Mouse (Mus musculus) mesoderm, embryonic 11.5 days (tissue): Measurements from ENCODE around the gene Cfap65.

Experiments used
- DNase-seq: peaks from one replicate; pipeline ENCODE4 v3.0.0-alpha.2; 2012; ENCODE audit warnings: low read depth, low spot score

The Cfap65 gene

GRCm38 (mm10) chr1:74935402-74935801 lies at the start of gene Cfap65:
TSS of gene Cfap65 (minus strand) at chr1:74935599.
- DNase-seq = no peak

DNA sequence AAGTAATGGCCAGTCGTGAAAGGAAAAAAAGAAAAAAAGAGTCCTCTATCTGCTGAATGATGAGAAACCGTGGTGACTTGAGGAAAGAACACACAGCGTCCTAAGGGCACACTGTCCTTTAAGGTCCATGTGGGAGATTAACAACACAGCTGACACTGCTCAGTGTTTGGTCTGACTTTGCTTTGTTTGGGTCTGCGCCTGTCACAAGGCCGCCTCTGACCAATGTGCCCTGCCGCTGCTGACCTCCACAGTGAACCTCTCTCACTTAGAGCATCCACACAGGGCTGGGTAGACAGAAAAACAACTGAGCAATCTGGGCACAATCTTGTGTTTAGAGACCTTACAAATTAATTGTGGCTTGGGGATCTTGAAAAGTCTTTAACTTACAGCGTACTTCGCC lies 41.6 kb upstream of the Cfap65 start:
- no peak for DNase-seq

- no peak for DNase-seq
Observed at GRCm38 (mm10) chr1:74975936-74976335, 40.5 kb upstream of the Cfap65 start.

- DNase-seq = no peak
Observed at GRCm38 (mm10) chr1:74973590-74973989, 38.2 kb upstream of the Cfap65 start.

DNA sequence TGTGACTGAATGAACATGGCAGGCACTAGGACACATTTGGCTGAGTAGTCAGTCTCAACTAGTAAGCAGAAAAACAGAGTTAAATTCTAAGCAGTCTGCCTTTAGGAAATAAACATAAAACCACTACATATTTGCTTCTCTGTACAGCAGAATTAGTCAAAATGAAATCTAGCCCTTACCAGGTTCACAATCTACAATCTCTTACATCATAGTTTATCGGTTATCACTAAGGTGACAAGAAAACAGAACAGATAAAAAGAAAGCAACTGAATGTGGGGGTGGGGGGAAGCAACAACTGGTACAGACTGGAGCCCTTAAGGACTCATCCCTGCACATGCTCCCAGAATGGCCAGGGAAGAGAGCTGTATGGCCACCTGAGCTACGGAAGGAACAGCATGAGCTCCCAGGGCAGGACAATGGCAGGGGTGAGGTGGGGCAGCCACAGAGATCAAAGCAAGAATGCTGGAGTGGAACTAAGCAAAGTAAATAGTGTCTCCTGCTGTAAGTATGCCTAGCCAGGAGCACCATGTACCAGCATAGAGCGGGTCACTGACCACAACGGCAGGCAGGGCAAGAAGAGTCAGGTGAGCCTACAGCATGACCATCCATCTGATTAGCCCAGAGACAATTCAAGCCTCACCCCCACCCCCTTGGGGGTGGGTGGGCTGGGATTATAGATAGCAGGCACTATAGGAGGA lies 36.1 kb upstream of the Cfap65 start:
- DNase-seq = no peak

DNA sequence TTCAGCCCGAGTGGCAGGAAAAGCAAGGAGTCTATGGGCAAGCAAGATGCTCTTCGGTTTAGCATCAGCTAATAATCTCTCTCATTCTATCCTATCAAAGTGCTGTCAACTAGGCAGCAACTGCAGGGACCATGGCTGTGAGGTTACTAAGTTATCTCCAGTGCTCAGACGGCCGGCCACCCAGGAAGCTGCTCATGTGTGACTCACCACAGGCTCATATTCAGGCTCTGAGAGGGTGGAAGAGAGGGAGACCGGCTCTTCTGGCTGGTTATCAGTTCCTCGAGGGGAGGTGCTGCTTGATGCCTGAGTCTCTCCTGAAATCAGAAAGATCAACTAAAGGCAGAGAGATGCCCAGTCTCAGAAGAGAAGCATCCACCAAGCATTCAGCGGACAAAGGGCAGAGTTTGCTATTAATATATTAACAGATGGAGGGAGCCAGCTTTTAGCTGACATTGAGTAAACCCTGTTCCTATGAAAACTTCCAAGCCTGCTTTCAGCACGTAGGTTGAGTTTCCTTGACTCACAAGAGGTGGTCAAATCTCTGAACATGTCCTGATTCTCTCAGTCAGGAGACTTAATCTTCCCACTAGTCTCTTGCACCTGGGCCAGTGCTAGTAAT lies 32.7 kb upstream of the Cfap65 start:
- DNase-seq = no peak

- DNase-seq = peak; percentile 92
Observed at GRCm38 (mm10) chr1:74964494-74965215, 29.3 kb upstream of the Cfap65 start.

GRCm38 (mm10) chr1:74962853-74963227 lies 27.4 kb upstream of the Cfap65 start:
- no peak for DNase-seq

GRCm38 (mm10) chr1:74962126-74962852 lies 26.9 kb upstream of the Cfap65 start:
- no peak for DNase-seq

DNA sequence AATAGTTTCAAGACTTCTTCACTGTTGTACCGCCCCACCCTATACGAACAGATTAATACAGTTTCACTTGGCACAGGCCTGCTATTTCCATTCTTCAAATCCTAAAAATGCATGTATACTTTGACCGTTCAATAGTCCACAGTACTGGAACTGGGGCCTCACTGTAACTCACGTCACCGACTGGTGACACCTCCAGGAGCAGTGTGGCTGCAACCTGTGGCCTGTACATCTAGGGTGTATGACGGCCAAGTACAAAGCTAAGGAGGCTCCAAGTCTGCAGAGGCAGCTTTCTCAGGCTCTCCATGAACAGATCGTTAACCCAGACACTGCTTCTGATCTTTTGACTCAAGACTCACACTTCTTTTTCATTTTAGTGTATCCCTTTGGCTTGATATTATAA lies 26.3 kb upstream of the Cfap65 start:
- DNase-seq = no peak

DNA sequence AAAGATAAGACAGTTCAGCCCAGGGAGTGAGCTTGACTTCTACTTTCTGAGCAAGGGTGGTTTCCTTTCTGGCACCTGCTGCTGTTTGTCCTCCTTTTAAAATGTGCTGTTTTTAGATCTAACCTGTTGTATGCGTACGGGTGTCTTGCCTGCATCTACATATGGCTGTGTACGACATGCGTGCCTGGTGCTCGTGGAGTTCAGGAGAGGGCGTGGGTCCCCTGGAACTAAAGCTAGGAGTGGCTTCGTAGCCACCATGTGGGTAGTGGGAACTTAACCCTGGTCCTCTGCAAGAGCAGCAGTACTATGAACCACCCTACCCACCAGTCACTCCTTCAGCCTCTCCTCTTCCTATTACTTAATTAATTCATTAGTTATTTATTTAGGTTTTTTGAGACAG lies 24.7 kb upstream of the Cfap65 start:
- DNase-seq = no peak

DNA sequence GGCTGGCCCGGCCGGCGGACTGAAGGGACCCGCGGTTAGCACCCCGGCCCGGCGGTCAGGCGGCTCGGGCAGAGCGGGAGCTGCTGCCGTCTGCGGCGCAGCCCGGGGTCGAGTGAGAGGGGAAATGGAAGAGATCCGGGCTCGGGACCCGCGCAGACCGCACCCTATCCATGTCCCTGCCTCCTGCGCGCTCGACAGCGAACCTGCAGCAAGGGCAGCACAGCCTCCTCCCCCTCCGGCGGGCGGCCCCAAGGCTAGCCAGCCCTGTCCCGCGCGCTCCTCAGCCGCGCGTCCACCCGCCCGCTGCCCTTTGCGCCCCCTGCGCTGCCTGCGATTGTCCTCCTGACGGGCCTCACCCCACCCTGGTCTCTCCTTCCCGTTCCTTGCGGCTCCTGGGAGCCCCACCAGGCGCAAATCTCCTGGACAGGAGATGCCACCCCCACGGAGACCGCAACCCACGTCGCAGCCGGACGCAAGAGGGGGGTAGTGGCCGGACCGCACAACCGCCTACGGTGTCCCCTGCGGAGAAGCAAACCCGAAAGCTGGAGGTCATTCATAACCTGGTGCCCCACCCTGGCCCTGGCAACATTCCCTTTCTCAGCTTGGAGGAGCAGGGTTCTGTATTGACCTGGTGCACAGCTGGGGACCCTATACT lies 16.3 kb upstream of the Cfap65 start, which contains the start of gene Ihh:
Gene Ihh, minus strand, starts transcription at position 117 of the 655 bp plus-strand sequence.
- no peak for DNase-seq

DNA sequence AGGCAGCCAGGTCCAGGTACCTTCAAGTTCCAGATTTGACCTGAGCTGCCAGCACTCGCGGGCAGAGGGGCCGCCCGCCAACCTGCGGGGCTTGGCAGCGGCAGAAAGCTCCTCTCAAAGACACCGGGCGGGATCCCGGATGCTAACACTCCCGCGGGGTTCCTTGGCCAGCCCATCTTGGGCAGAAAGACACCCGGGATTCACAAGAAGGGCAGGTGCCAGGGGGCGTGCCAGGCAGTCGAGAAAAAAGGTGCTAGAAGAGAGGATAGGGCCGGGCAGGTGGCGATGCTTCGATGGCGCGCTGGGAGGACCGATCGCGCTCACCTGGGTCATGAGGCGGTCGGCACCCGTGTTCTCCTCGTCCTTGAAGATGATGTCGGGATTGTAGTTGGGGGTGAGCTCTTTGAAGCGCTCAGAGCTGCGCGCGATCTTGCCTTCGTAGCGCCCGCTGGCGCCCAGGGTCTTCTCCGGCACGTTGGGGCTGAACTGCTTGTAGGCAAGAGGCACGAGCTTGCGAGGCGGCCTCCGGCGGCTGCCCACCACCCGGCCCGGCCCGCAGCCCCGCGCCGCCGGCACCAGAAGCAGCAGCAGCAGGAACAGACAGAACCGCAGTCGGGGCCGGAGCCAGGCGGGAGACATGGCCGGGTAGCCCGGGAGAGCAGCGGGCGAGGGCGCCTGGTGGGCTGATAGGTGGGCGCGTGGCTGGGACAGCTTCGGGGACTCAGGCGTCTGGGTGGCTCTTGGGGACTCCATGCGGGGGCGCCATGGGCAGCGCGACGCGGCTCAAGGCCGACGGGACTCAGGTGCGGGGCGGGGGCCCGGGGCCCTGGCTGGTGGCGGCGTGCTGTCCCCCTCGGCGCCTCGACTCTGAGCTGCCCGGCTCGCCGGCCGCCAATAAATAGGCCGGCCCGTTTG lies 15.4 kb upstream of the Cfap65 start:
- DNase-seq = no peak

DNA sequence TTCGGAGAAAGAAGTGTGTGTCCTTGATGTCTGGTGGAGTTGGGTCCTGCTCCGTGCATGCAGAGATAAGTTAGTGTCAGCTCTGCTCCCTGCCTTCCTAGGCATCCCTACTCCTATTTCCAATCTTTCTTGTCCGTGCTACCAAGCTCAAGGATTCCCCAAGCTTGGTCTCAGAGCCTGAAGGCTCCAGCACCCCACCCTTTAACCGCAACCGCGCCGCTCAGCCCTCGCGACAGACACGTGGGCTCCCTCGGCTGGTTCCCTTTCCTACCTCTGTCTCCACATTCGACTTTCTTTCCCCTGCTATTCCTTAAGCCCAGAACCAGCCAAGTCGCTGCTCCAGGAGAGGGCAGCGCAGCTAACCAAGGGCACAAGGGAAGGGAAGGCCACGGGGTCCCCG lies 14.7 kb upstream of the Cfap65 start:
- no peak for DNase-seq

- DNase-seq = no peak
Observed at GRCm38 (mm10) chr1:74949666-74950050, 14.3 kb upstream of the Cfap65 start.

GRCm38 (mm10) chr1:74948784-74949665 lies 13.6 kb upstream of the Cfap65 start:
- DNase-seq = peak; percentile 59

DNA sequence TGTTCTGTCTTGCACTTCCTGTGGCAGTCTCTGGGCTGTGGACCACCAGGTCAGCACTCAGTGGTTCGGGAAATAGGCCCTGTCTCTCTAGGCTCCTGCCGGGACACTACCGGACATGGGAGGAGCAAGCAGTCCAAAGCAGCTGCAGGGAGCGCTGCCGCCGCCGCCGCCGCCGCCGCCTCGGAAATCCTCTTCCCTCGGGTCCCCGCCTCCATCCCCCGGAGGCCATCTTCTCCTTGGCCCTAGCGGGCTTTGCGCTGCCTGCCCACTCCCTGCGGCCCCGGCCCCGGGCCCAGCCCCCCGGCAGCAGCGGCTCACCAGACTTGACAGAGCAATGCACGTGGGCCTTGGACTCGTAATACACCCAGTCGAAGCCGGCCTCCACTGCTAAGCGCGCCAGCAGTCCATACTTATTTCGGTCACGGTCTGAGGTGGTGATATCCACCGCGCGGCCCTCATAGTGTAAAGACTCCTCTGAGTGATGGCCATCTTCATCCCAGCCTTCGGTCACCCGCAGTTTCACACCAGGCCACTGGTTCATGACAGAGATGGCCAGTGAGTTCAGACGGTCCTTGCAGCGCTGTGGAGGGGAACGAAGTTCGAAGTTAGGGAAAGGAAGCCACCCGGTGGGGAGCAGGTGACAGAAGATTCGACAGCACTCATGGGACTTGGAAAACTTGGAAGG lies 12.7 kb upstream of the Cfap65 start:
- DNase-seq = no peak

- no peak for DNase-seq
Observed at GRCm38 (mm10) chr1:74941651-74942360, 6.4 kb upstream of the Cfap65 start.
